Mouse (Mus musculus): Measurements from ENCODE around the gene Myo15. TPM values are rescaled to one million over a fixed set of nuclear protein-coding genes. Genes with fewer than 3 reads are reported as not detected.
"Not testable (repeated sequence)": the region's sequence is repeated elsewhere in the genome, so short reads cannot be mapped to it uniquely, and the experiment has no call there.

Gene Myo15
- polyA plus RNA-seq, 1 experiment from 2014 or later: 0.09 TPM

- WGBS (ENCODE audit: insufficient replicate concordance): under 1% methylated on average over 79 of the region's 93 CpGs
- H3K4me2 ChIP-seq (ENCODE audit: low read depth, low read length): peak overlapping the region; percentile 98
- ATAC-seq (peak; percentile 20), DNase-seq (peak; percentile 71)
- no peak for TF ChIP-seq CTCF (IDR thresholded peaks at IDR 0.05; ENCODE audit: low read depth)
- no peak for TF ChIP-seq EP300 (IDR thresholded peaks at IDR 0.05; ENCODE audit: low read depth)
- peak overlapping the region; percentile 70 for H3K9ac ChIP-seq (replicated peaks)
- no peaks in the 10 kb centered on the region for H3K9me3 ChIP-seq (ENCODE audit: low read length)
- peak overlapping the region; percentile 97 for H3K27ac ChIP-seq (ENCODE audit: low read depth)
- H3K4me3 ChIP-seq (ENCODE audit: low read depth, low read length): peak overlapping the region; percentile 64
- H3K27me3 ChIP-seq (ENCODE audit: insufficient read depth, low read length): no peaks in the 10 kb centered on the region
- H3K36me3 ChIP-seq (replicated peaks; ENCODE audit: insufficient read depth, low read length): peaks cover 8% of the 10 kb centered on the region; the same call in 1 of the 2 replicates
- peaks cover 39% of the 10 kb centered on the region for H3K4me1 ChIP-seq (ENCODE audit: insufficient read depth)
Measured at GRCm38 (mm10) chr11:60538371-60539281, 69.5 kb downstream of the Myo15 start.

GRCm38 (mm10) chr11:60539540-60539939 is 70.4 kb downstream of the Myo15 start:
- Histone ChIP-seq H3K27ac (ENCODE audit: low read depth) (no peak overlapping the region), H3K36me3 (replicated peaks; ENCODE audit: insufficient read depth, low read length) (peaks cover 10% of the 10 kb centered on the region; the same call in 1 of the 2 replicates), H3K4me1 (ENCODE audit: insufficient read depth) (peaks cover 44% of the 10 kb centered on the region), H3K4me3 (ENCODE audit: low read depth, low read length) (peak overlapping the region; percentile 64), H3K4me2 (ENCODE audit: low read depth, low read length) (peak overlapping the region; percentile 98), H3K9me3 (ENCODE audit: low read length) (no peaks in the 10 kb centered on the region), H3K27me3 (ENCODE audit: insufficient read depth, low read length) (no peaks in the 10 kb centered on the region), H3K9ac (replicated peaks) (peak overlapping the region; percentile 70)
- TF ChIP-seq EP300 (IDR thresholded peaks at IDR 0.05; ENCODE audit: low read depth): no peak
- no peak for TF ChIP-seq CTCF (IDR thresholded peaks at IDR 0.05; ENCODE audit: low read depth)
- WGBS (ENCODE audit: insufficient replicate concordance): 6% methylated on average over 2 of the region's 2 CpGs
- DNase-seq (no peak), ATAC-seq (no peak)

- WGBS (ENCODE audit: insufficient replicate concordance): 14% methylated on average over 4 of the region's 4 CpGs
- Histone ChIP-seq H3K4me2 (ENCODE audit: low read depth, low read length) (peak overlapping the region; percentile 98), H3K27me3 (ENCODE audit: insufficient read depth, low read length) (no peaks in the 10 kb centered on the region), H3K4me1 (ENCODE audit: insufficient read depth) (peaks cover 48% of the 10 kb centered on the region), H3K4me3 (ENCODE audit: low read depth, low read length) (peak overlapping the region; percentile 64), H3K27ac (ENCODE audit: low read depth) (peak overlapping the region; percentile 30; the same call in 1 of the 2 replicates), H3K36me3 (replicated peaks; ENCODE audit: insufficient read depth, low read length) (peaks cover 10% of the 10 kb centered on the region; the same call in 1 of the 2 replicates), H3K9ac (replicated peaks) (peak overlapping the region; percentile 53), H3K9me3 (ENCODE audit: low read length) (no peaks in the 10 kb centered on the region)
- ATAC-seq: no peak
- no peak for DNase-seq
- no peak for TF ChIP-seq CTCF (IDR thresholded peaks at IDR 0.05; ENCODE audit: low read depth)
- no peak for TF ChIP-seq EP300 (IDR thresholded peaks at IDR 0.05; ENCODE audit: low read depth)
Measured at GRCm38 (mm10) chr11:60540002-60540610, 71.0 kb downstream of the Myo15 start.

GRCm38 (mm10) chr11:60540761-60541160 is 71.6 kb downstream of the Myo15 start:
- Histone ChIP-seq H3K4me3 (ENCODE audit: low read depth, low read length) (peak overlapping the region; percentile 64), H3K4me2 (ENCODE audit: low read depth, low read length) (peak overlapping the region; percentile 98), H3K4me1 (ENCODE audit: insufficient read depth) (peaks cover 48% of the 10 kb centered on the region), H3K9me3 (ENCODE audit: low read length) (no peaks in the 10 kb centered on the region), H3K27me3 (ENCODE audit: insufficient read depth, low read length) (no peaks in the 10 kb centered on the region), H3K27ac (ENCODE audit: low read depth) (no peak overlapping the region), H3K36me3 (replicated peaks; ENCODE audit: insufficient read depth, low read length) (peaks cover 10% of the 10 kb centered on the region; the same call in 1 of the 2 replicates), H3K9ac (replicated peaks) (peak overlapping the region; percentile 53)
- TF ChIP-seq CTCF (IDR thresholded peaks at IDR 0.05; ENCODE audit: low read depth) (no peak), EP300 (IDR thresholded peaks at IDR 0.05; ENCODE audit: low read depth) (no peak)
- ATAC-seq (no peak), DNase-seq (no peak)
- 72% methylated on average over 2 of the region's 2 CpGs for WGBS (ENCODE audit: insufficient replicate concordance)

- peaks cover 11% of the 10 kb centered on the region for H3K36me3 ChIP-seq (replicated peaks; ENCODE audit: insufficient read depth, low read length)
- H3K9me3 ChIP-seq (ENCODE audit: low read length): no peaks in the 10 kb centered on the region
- H3K27ac ChIP-seq (ENCODE audit: low read depth): no peak overlapping the region
- ATAC-seq (no peak), DNase-seq (no peak)
- TF ChIP-seq CTCF (IDR thresholded peaks at IDR 0.05; ENCODE audit: low read depth): no peak
- no peak for TF ChIP-seq EP300 (IDR thresholded peaks at IDR 0.05; ENCODE audit: low read depth)
- 86% methylated on average over 6 of the region's 6 CpGs for WGBS (ENCODE audit: insufficient replicate concordance)
- no peaks in the 10 kb centered on the region for H3K27me3 ChIP-seq (ENCODE audit: insufficient read depth, low read length)
- H3K4me2 ChIP-seq (ENCODE audit: low read depth, low read length): no peak overlapping the region
- H3K4me1 ChIP-seq (ENCODE audit: insufficient read depth): peaks cover 40% of the 10 kb centered on the region
- H3K4me3 ChIP-seq (ENCODE audit: low read depth, low read length): no peak overlapping the region
- H3K9ac ChIP-seq (replicated peaks): no peak overlapping the region
Measured at GRCm38 (mm10) chr11:60541831-60542230, 72.7 kb downstream of the Myo15 start.

GRCm38 (mm10) chr11:60543211-60543610 is 74.1 kb downstream of the Myo15 start:
- peaks cover 17% of the 10 kb centered on the region for H3K36me3 ChIP-seq (replicated peaks; ENCODE audit: insufficient read depth, low read length)
- H3K27me3 ChIP-seq (ENCODE audit: insufficient read depth, low read length); H3K4me3 ChIP-seq (ENCODE audit: low read depth, low read length); ATAC-seq; H3K9ac ChIP-seq (replicated peaks); H3K4me2 ChIP-seq (ENCODE audit: low read depth, low read length); H3K9me3 ChIP-seq (ENCODE audit: low read length); H3K27ac ChIP-seq (ENCODE audit: low read depth); DNase-seq: not testable (repeated sequence)
- WGBS (ENCODE audit: insufficient replicate concordance): 81% methylated on average over 3 of the region's 5 CpGs
- H3K4me1 ChIP-seq (ENCODE audit: insufficient read depth): peaks cover 40% of the 10 kb centered on the region
